Mouse (Mus musculus) midbrain, postnatal 0 days (tissue): ENCODE results near the gene Kank4. TPM values are rescaled to one million over a fixed set of nuclear protein-coding genes. Genes with fewer than 3 reads are reported as not detected.

Source experiments
- ATAC-seq: fragments of 200-750 bp; cut with Nextera tagmentation; 2 replicates; pipeline ENCODE4 v1.8.0; 2017; ENCODE audit warnings: moderate number of reproducible peaks, mild to moderate bottlenecking, moderate TSS enrichment, moderate library complexity; ENCODE audit not compliant: low FRiP score
- DNase-seq: peaks from one replicate; pipeline ENCODE4 v3.0.0-alpha.2; 2015; ENCODE audit warnings: low spot score
- H3K27ac ChIP-seq: fragments of 300-500 bp; sonication (generic); 2 replicates; pipeline ENCODE4 v1.5.1; 2014; ENCODE audit warnings: low read depth, mild to moderate bottlenecking, low read length, mixed read lengths
- H3K27me3 ChIP-seq: fragments of 300-500 bp; sonication (generic); 2 replicates; pipeline ENCODE4 v1.6.1; 2014; ENCODE audit warnings: low read length, control low read depth, mixed read lengths; ENCODE audit not compliant: insufficient read depth
- H3K36me3 ChIP-seq: fragments of 300-500 bp; sonication (generic); 2 replicates; pipeline ENCODE4 v1.6.1; 2014; ENCODE audit warnings: low read length, control low read depth, mixed read lengths; ENCODE audit not compliant: insufficient read depth
- H3K4me1 ChIP-seq: fragments of 300-500 bp; sonication (generic); 2 replicates; pipeline ENCODE4 v1.6.1; 2014; ENCODE audit warnings: mild to moderate bottlenecking, control low read depth, antibody characterized with exemption, low read length, mixed read lengths; ENCODE audit not compliant: insufficient read depth
- H3K4me2 ChIP-seq: fragments of 300-500 bp; sonication (generic); 2 replicates; pipeline ENCODE4 v1.6.1; 2014; ENCODE audit warnings: low read depth, mild to moderate bottlenecking, low read length, mixed read lengths; ENCODE audit not compliant: poor library complexity, severe bottlenecking
- H3K4me3 ChIP-seq: fragments of 300-500 bp; sonication (generic); 2 replicates; pipeline ENCODE4 v1.5.1; 2014; ENCODE audit warnings: low read depth, mild to moderate bottlenecking, low read length, moderate library complexity
- H3K9ac ChIP-seq: fragments of 300-500 bp; sonication (generic); replicated peaks from 2 replicates; pipeline ENCODE4 v1.6.1; 2014; ENCODE audit warnings: mild to moderate bottlenecking, low read length, moderate library complexity, mixed read lengths; ENCODE audit not compliant: poor library complexity, severe bottlenecking
- H3K9me3 ChIP-seq: fragments of 300-500 bp; sonication (generic); 2 replicates; pipeline ENCODE4 v1.6.1; 2016; ENCODE audit warnings: low read length, control low read depth
- CTCF ChIP-seq: IDR thresholded peaks from 2 replicates; pipeline ENCODE4 v1.5.1; 2016; ENCODE audit warnings: antibody characterized with exemption, mild to moderate bottlenecking
- WGBS: fragments of 180-500 bp; shearing (Covaris S2); extraction: QIAGEN DNeasy Blood & Tissue Kit; methylation state at CpG from one replicate; pipeline ENCODE4 v1.1.7; 2014; 5-methylcytosine and 5-hydroxymethylcytosine counted together
- polyA plus RNA-seq: library from polyadenylated mRNA; unstranded; fragments of >200 nt; fragmentation: Nextera tagmentation; extraction: Ambion mirVana; gene quantifications from 2 replicates; pipeline ENCODE4 v1.2.1, GENCODE M21; 2015
- total RNA-seq: library from RNA; depleted of rRNA; stranded (reverse); fragments of >200 nt; gene quantifications from 2 replicates; pipeline ENCODE4 v1.2.3, GENCODE M21; 2014

The Kank4 gene
- total and polyA plus RNA-seq, 2 experiments from 2014 or later = 0.32 to 4.4 TPM

GRCm38 (mm10) chr4:98733660-98734059, 83.7 kb downstream of the Kank4 start:
- 97% methylated on average over 16 of the region's 16 CpGs for WGBS
- no peaks in the 10 kb centered on the region for H3K27me3 ChIP-seq
- H3K4me3 ChIP-seq = no peak overlapping the region
- no peaks in the 10 kb centered on the region for H3K36me3 ChIP-seq
- no peak overlapping the region for H3K27ac ChIP-seq
- no peak overlapping the region for H3K9ac ChIP-seq
- no peak for ATAC-seq
- no peaks in the 10 kb centered on the region for H3K9me3 ChIP-seq
- DNase-seq = no peak
- no peaks in the 10 kb centered on the region for H3K4me1 ChIP-seq
- no peak overlapping the region for H3K4me2 ChIP-seq
- no peak for TF ChIP-seq CTCF

- Histone ChIP-seq H3K4me2 (no peak overlapping the region), H3K4me1 (peaks cover 4% of the 10 kb centered on the region), H3K27me3 (peaks cover 21% of the 10 kb centered on the region), H3K4me3 (no peak overlapping the region), H3K9me3 (no peaks in the 10 kb centered on the region), H3K27ac (no peak overlapping the region), H3K36me3 (no peaks in the 10 kb centered on the region), H3K9ac (no peak overlapping the region)
- DNase-seq = no peak
- ATAC-seq = no peak
- 74% methylated on average over 7 of the region's 7 CpGs for WGBS
- no peak for TF ChIP-seq CTCF
Measured at GRCm38 (mm10) chr4:98728716-98729115, 88.6 kb downstream of the Kank4 start.

DNA sequence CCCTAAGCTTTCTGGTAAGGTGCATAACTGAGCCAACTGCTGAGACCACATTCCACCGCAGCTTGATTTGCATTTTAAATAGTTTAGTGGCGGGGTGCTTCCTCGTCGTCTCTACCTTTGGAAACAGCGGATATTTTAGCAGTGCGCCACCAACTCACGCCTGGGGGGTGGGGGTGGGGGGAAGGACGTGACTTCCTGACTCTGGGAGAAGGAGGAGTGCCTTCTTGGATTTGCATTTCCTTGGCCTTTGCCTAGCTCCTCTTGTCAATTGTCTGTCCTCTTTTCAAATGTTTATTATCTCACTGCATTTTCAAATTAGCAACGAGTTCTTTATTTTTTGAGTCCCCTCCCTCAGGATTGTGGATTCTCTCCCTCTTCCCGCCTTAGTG, 89.4 kb downstream of the Kank4 start:
- 3% methylated on average over 10 of the region's 10 CpGs for WGBS
- Histone ChIP-seq H3K27ac (no peak overlapping the region), H3K27me3 (peaks cover 21% of the 10 kb centered on the region), H3K4me3 (peak overlapping the region; percentile 14; the same call in 1 of the 2 replicates), H3K9ac (no peak overlapping the region), H3K4me2 (peak overlapping the region; percentile 48), H3K36me3 (no peaks in the 10 kb centered on the region), H3K9me3 (no peaks in the 10 kb centered on the region), H3K4me1 (peaks cover 4% of the 10 kb centered on the region)
- DNase-seq = no peak
- TF ChIP-seq CTCF = no peak
- ATAC-seq = no peak

DNA sequence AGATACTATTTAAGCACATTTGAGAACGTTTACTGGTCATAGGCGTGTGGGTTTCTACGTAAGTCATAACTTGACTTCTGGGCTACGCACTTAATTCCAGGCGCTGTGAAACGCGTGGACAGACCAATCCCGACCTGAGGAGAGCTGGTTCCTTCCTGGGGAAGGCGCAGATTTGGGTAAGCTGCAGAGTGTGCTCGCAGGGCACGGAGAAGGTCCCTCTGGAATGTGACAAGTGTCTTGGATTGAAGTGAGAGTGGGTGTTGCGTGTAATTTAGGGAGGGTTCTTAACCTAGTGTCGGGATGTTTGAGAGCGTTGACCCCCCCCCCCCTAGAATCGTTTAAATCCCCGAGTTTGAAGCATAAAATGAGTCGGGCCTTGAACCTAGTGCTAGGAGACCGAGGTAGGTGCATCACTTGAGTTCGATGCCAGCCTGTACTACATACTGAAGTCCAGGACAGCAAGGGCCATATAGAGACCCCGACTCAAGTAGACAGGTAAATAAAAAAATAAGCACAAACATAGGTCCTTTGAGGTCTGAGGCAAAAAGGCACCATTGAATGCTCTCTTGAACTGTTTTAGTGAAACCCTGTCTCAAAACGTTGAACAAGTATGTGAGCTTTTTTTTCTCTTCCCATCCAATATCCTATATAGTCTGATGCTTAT, 89.9 kb downstream of the Kank4 start:
- ATAC-seq = no peak
- no peak overlapping the region for H3K9ac ChIP-seq
- H3K27ac ChIP-seq = no peak overlapping the region
- peak overlapping the region; percentile 22 for H3K4me3 ChIP-seq
- H3K4me1 ChIP-seq = peaks cover 4% of the 10 kb centered on the region
- no peak for DNase-seq
- H3K9me3 ChIP-seq = no peaks in the 10 kb centered on the region
- peak overlapping the region; percentile 48 for H3K4me2 ChIP-seq
- WGBS = 4% methylated on average over 21 of the region's 21 CpGs
- no peaks in the 10 kb centered on the region for H3K36me3 ChIP-seq
- peaks cover 21% of the 10 kb centered on the region for H3K27me3 ChIP-seq
- no peak for TF ChIP-seq CTCF

- Histone ChIP-seq H3K9ac (no peak within 1 kb of the TSS), H3K9me3 (no peaks in the 10 kb centered on the region), H3K27ac (no peak within 1 kb of the TSS), H3K4me1 (peaks cover 4% of the 10 kb centered on the region), H3K4me2 (peak within 1 kb of the TSS; percentile 48), H3K27me3 (peaks cover 21% of the 10 kb centered on the region), H3K4me3 (peak within 1 kb of the TSS; percentile 22), H3K36me3 (no peaks in the 10 kb centered on the region)
- ATAC-seq (no peak), DNase-seq (no peak)
- no peak for TF ChIP-seq CTCF
- WGBS = 4% methylated on average over 29 of the region's 29 CpGs
Measured at GRCm38 (mm10) chr4:98726590-98727237, 90.6 kb downstream of the Kank4 start, which contains the start of gene L1td1. Gene L1td1, plus strand, starts transcription at chr4:98726734.

GRCm38 (mm10) chr4:98725439-98725838, 91.9 kb downstream of the Kank4 start:
- TF ChIP-seq CTCF = peak; percentile 61
- Histone ChIP-seq H3K4me1 (peaks cover 4% of the 10 kb centered on the region), H3K4me2 (no peak overlapping the region), H3K27ac (no peak overlapping the region), H3K9me3 (no peaks in the 10 kb centered on the region), H3K9ac (no peak overlapping the region), H3K4me3 (no peak overlapping the region), H3K36me3 (no peaks in the 10 kb centered on the region), H3K27me3 (peaks cover 21% of the 10 kb centered on the region)
- 46% methylated on average over 4 of the region's 4 CpGs for WGBS
- DNase-seq (peak; percentile 28), ATAC-seq (no peak)
